Comparison of ENCODE assay signal across 16 mouse cellular contexts in genomic region chr2:115971296-115971805, GRCm38 (mm10).
"Had no signal": no experiment of that assay in that cellular context is flagged by ENCODE, and none has a peak within 500 bp of the region (broad histone marks: within the 10 kb centered on the region; RNA-seq: fewer than 3 reads in every experiment).

No protein-coding gene starts in this region.

- H3K36me3 ChIP-seq: liver, embryonic 13.5 days had no signal

- H3K27ac ChIP-seq: kidney, embryonic 15.5 days; left cerebral cortex, adult 2 months; liver, embryonic 13.5 days had no signal

- H3K4me1 ChIP-seq: liver, embryonic 13.5 days had no signal

- DNase-seq: kidney, postnatal 10 days; kidney, postnatal 36 days; layer of hippocampus, postnatal 36 days; liver, embryonic 13.5 days; lung, adult 2 months; lung, postnatal 14 days; lung, postnatal 4 days; midbrain, embryonic 14.5 days; right cerebral cortex, postnatal 25 days; spleen, adult 18-20 months; thymus, adult 18-20 months; thymus, postnatal 14 days; thymus, postnatal 4 days had no signal

- H3K27me3 ChIP-seq: kidney, embryonic 15.5 days; liver, embryonic 13.5 days had no signal

- H3K4me2 ChIP-seq: kidney, embryonic 15.5 days; liver, embryonic 13.5 days; midbrain, embryonic 11.5 days had no signal

- H3K4me3 ChIP-seq: kidney, embryonic 15.5 days; left cerebral cortex, adult 2 months; liver, embryonic 13.5 days had no signal

- H3K9me3 ChIP-seq: kidney, embryonic 15.5 days; liver, embryonic 13.5 days had no signal

- H3K9ac ChIP-seq: kidney, embryonic 15.5 days; liver, embryonic 13.5 days had no signal
